Mouse (Mus musculus) left cerebral cortex, adult 9 months (tissue): ENCODE results near the gene 4933416C03Rik.

Experiments
- DNase-seq, 2 experiments: peaks; one replicate each; pipeline ENCODE4 v3.0.0; 2022; ENCODE audit warnings: low spot score in 2 of 2

4933416C03Rik gene

GRCm38 (mm10) chr10:116113867-116114474, at the start of gene 4933416C03Rik:
Gene 4933416C03Rik, minus strand, starts transcription at chr10:116113917.
- DNase-seq = no peak

DNA sequence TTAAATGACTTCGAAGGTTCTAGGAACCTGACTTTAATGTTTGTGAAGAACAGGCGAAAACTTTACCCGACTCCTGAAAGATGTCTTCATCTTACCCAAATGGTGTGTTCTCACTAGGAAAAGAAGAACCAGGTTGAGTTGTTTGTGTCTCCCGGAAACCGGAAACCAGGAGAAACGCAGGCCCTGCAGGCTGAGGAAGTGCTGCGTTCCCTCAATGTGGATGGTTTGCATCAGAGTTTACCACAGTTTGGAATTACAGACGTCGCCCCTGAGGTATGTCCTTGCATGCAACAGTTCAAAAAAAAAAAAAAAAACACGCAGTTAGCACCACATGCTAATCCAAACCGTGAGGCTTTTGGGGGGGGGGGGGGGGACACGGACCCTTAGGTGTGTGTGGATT, 48.6 kb upstream of the 4933416C03Rik start:
- DNase-seq = no peak

- DNase-seq = no peak
Measured at GRCm38 (mm10) chr10:116156699-116157098, 43.0 kb upstream of the 4933416C03Rik start.

DNA sequence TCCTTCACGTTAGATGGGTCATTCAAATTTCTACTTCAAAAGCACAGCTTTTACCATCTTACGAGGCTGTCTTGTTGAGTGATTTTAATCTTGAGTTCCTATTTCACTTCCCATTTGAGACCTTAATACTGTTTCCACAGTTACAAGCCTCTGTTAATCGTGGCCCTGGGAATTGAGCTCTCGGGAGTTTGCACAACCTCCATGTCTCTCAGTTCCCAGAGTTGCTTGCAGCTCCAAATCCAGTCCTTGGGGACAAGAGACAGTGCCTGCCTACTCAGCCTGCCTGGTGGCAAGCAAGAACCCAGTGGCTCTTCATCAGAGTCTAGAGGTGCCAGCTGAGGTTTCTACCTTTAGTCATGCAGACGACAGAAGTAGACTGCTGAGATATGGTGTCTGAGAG, 41.0 kb upstream of the 4933416C03Rik start:
- DNase-seq = no peak

GRCm38 (mm10) chr10:116146091-116146490, 32.4 kb upstream of the 4933416C03Rik start:
- DNase-seq = no peak

DNA sequence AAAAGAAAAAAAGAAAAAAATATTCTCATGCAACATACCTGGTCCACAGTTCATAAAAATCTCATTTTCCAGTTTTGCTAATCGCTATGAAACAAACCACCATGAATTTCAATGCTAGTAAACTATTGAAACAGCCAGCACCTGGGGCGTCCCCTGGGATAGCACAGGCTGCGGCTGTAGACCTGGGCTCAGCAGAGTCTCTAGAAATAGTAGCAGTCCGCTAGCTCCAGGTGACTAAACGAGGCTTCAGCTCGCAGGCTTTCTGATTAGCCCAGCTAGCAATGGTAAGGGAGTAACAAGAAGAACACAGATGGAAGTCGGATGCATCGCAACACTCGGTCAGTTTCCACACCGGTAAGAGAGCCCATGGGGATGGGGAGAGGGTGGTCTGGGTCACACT, 30.0 kb upstream of the 4933416C03Rik start:
- no peak for DNase-seq

- DNase-seq = no peak
Measured at GRCm38 (mm10) chr10:116140226-116140625, 26.5 kb upstream of the 4933416C03Rik start.

- DNase-seq = no peak
Measured at GRCm38 (mm10) chr10:116135187-116135586, 21.5 kb upstream of the 4933416C03Rik start.

DNA sequence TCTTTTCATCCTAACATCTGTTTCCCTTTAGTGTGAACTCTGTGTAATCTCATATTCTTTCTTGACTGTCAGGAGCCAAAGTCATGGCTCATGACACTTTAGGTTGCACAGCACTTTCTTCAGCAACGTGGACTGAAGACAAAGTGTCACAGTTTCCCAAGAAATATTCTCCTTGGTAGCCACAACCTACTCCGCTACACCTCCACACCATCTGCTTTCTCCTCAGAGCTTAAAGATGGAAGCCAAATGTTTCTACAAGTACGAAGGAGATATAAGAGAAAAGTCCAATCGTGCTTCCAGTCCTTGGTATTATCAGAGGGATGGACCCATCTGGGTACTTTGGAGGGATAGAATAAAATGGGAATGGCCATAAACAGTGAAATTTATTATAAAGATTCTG, 18.5 kb upstream of the 4933416C03Rik start:
- peak in 1 of 2 experiments; percentile 60 for DNase-seq

DNA sequence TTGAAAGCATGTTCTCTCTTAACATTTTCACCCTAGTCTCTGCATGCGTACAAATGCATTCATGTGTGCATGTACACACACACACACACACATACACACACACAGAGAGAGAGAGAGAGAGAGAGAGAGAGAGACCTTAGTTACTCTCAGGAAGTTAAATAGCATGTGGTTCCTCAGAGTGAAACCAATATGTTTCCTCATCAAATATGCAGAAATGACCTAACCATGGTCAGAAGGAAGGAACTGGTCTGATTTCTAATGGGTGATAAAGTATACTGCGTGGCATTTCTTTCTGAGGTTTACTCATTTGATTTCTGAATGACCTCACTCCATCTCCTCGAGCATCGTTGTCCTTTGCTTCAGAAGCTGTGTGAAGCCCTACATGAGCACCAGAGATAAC, 17.5 kb upstream of the 4933416C03Rik start:
- DNase-seq = no peak

- DNase-seq = no peak
Measured at GRCm38 (mm10) chr10:116130401-116130800, 16.7 kb upstream of the 4933416C03Rik start.

- DNase-seq = no peak
Measured at GRCm38 (mm10) chr10:116125364-116125763, 11.6 kb upstream of the 4933416C03Rik start.

DNA sequence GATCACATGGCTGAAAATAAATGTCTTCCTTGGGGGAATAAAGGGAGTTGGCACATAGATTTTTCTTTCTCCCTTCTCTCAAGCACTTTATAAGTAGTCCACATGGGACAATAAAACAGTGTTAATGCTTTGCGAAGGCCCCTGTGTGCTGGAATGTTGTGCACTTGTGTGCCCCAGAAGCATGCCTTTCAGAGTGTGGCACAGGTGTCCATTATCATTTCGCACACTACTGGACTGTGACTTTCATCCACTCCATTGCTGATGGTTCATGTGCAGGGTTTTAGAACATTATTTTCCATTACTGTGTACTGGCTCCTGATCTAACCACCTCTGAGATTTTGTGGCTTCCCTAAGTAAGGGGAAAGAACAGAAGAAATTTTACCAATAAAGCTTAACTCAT, 10.1 kb upstream of the 4933416C03Rik start:
- no peak for DNase-seq

DNA sequence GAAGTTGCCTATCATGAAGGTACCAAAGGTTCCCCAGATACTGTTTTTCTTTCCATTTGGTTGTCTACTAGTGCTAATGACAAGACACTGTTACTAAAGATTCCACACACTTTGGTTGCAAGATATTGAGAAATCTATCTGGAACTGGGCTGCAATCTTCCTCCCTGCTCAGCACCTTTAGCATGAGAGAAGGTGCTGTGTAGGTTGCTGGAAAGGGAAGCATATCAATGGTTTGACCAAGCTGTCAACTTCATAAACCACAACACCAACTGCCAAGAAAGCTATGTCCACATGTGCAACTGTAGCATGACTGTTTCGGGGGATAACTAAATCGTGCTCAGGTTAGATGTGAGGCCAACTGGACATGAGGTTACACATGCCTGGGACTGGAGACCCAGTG, 7.7 kb upstream of the 4933416C03Rik start:
- DNase-seq = no peak

DNA sequence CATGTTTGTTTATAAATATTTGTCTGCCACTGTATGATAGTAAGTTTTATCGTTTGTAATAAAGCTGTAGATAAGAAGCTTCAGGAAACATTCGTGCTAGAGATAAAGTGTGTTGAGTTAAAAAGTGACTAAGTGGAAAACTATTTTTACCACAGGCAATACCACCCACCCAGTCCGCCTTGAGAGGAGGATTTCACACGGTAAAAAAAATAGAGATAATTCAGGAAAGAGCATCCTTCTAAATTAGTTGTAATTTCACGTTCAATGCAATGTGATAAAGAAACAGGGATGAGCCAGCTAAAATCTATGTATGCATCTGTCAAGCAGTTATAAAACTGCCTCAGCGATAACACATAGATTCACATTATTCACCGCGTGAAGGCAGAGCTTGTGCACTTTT, 3.3 kb upstream of the 4933416C03Rik start:
- DNase-seq = peak; percentile 56 to 60

DNA sequence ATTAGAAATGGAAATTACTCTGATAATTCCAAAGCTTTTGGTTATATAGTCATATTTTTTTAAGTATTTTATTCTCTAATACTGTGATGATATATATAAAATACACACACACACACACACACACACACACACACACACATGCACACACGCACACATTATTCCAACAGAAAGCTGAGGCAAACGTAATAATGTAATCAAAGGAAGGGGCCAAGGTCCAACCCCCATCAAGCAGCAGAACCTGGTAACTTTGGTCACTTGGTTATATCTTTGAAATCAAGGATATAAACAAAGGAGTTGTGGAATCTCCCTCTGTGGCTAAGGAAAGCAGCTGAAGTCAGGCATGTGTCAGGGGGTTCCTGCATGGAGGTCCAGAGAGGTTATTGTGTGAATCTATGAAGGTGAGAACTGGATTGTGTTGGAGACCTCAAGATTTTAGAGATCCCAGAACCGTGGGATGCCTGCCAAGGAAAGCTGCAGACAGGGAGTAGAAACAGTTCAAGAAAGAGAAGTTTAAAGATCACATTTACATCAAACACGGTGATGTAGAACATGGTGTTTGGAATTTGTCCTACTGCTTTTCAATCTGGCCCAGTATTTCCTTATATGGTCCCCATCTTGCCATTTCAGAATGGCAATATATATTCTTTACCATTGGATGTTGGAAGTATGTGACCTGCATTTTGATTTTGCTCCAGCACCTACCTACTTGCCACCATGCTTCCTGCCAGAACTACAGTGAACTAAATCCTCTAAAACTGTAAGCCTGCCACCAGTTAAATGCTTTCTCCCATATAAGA, 2.4 kb upstream of the 4933416C03Rik start:
- DNase-seq = no peak

GRCm38 (mm10) chr10:116112868-116113267, 849 bp downstream of the 4933416C03Rik start:
- no peak for DNase-seq

DNA sequence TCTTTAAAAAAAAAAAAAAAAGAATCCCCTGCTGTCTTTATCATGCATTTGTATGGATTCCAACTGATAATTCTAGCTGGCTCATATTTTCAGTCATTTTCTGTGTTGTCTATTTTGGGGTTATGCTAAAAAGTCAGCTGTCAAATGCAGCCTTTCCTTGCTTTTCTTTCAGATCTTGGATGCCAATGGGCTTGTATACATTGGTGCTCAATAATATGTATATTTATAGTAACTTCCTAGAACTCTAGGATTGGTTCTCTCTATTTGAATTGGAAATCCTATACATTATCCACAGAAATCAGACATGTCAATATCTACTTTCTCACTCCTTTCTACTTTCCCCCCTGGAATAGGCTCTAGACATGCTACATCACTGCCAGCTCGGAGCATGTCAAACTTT, 5.0 kb downstream of the 4933416C03Rik start:
- DNase-seq = no peak

DNA sequence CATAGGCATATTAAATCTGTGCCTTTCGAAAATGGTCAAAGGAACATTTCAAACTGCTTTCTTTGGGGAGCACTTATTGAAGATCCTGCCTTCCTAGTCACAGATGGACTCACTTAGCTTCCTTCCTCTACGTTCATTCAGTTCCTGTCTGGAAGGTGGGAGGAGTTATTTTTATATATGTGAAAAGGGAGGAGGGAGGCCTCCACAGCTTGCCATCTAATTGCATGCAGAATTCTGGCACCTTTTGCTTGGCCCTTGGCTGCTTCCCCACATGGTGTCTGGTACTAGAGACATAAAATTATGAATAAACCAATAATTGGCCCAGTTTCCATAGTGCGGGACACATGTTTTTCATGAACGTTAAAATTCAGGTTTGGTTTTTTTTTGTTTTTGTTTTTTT, 5.5 kb downstream of the 4933416C03Rik start:
- peak in 1 of 2 experiments; percentile 39 for DNase-seq

DNA sequence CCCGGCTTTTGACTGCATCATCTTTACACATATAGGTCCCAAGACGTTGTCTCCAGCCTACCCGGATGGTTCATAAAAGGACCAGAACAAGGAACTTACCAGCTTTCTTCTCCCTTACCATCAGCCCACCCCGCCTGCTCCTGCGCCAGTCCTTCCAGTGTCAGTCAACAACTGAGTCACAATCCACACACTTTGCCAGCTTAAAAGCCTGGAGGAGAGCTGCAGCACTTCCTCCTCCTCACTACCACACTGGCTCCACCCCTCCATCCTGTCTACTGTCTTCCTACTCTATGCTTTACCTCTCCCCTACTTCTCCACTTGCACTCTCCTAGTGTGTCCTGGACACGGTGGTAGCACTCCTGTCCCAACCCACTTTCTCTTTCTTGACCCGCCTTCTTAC, 15.2 kb downstream of the 4933416C03Rik start:
- no peak for DNase-seq

GRCm38 (mm10) chr10:116096466-116096865, 17.3 kb downstream of the 4933416C03Rik start:
- DNase-seq = no peak

- no peak for DNase-seq
Measured at GRCm38 (mm10) chr10:116083965-116084364, 29.8 kb downstream of the 4933416C03Rik start.

DNA sequence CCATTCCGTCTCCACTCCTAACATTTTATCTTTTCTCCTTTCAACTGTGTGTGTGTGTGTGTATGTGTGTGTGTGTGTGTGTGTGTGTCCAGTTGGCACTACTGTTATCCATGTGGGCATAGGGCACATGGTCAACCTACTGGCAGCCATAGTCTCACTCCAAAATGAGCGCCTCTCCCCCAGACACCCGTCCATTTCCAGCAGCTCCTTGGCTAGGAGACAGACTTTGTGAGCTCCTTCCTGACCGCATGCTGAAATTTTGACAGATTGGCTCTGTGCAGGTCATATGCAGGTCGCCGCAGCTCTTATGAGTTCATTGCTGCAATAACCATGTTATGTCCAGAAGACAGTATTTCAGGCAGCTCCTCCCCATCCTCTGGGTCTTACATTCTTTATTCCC, 32.9 kb downstream of the 4933416C03Rik start:
- no peak for DNase-seq
